Mouse (Mus musculus): ENCODE measurements around the gene Zfyve1. TPM values are rescaled to one million over a fixed set of nuclear protein-coding genes. Genes with fewer than 3 reads are reported as not detected.
A peak's percentile ranks its signal among the peaks of the same experiment; 100 is the strongest.
"Not testable (repeated sequence)": the region's sequence is repeated elsewhere in the genome, so short reads cannot be mapped to it uniquely, and the experiment has no call there.

Zfyve1 gene
- total RNA-seq (2021) = 10 to 100 TPM; 43.6 to 44.9 TPM

- DNase-seq (ENCODE audit: low spot score in 2 of 2) = peak; percentile 94 to 96
- intact Hi-C loops (cut with DNase I) = no loop called here
Observed at GRCm38 (mm10) chr12:83597025-83597501, at the start of gene Zfyve1. Zfyve1 (minus strand) TSS chr12:83597222.

DNA sequence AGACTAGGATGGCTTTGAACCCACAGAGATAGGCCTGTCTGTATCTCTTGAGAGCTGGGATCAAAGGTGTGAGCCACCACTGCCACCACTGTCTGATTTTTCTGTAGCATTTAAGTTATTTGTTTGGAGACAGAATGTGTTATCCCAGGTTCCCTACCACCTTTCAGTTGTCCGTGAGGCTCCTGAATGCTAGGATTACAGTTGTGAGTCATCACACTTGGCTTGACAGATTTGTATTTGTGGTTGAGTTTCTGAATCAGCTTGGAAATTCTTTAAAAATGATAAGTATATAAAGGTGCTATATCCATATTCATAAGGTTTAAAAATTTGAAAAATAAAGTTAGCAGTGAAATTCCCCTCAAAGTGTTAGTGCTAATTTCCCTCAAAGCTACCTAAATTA lies 46.1 kb upstream of the Zfyve1 start:
- intact Hi-C loops (cut with DNase I) = no loop called here
- DNase-seq (ENCODE audit: low spot score in 2 of 2) = no peak

DNA sequence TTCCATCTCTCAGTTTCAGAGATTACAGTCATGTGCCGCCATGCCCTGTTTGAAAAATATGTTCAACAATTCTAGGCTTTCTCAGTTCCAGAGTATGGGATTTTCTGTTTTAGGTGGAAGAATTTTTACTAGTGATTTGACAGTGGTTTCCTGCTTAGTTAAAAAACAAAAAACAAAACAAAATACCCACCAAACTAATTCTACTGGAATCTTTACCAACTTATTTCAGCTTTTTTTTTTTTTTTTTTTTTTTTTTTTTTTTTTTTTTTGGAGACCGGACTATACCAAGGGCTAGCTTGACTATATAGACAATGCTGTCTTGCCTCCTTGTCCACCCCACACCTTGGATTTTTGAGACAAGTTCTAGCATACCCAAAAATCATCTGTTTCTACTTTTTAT lies 44.2 kb upstream of the Zfyve1 start:
- DNase-seq (ENCODE audit: low spot score in 2 of 2) = no peak
- intact Hi-C loops (cut with DNase I) = no loop called here

- intact Hi-C loops (cut with DNase I) = no loop called here
Observed at GRCm38 (mm10) chr12:83633807-83634206, 36.8 kb upstream of the Zfyve1 start.

DNA sequence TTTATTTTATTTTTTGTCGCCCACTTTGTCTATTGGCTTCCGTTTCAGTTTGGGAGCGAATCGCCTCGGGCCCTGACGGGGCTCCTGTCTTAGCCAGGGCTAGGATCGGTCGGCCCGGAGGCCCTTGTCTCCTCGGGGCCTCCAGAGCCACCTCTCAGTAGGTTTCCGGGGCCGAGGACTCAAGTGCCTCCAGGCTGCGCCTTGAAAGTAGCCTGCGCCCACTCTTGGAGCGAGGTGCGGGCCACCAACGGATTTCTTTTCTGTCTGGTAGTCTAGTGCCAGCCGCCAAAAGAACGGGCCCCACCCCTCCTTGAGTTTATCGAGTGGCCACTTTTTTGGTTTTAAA lies 35.6 kb upstream of the Zfyve1 start:
- DNase-seq (ENCODE audit: low spot score in 2 of 2) = peak; percentile 60 to 62
- intact Hi-C loops (cut with DNase I) = no loop called here

More at GRCm38 (mm10) chr12:83633807-83634206, 36.8 kb upstream of the Zfyve1 start:
- DNase-seq (ENCODE audit: low spot score in 2 of 2) = no peak

DNA sequence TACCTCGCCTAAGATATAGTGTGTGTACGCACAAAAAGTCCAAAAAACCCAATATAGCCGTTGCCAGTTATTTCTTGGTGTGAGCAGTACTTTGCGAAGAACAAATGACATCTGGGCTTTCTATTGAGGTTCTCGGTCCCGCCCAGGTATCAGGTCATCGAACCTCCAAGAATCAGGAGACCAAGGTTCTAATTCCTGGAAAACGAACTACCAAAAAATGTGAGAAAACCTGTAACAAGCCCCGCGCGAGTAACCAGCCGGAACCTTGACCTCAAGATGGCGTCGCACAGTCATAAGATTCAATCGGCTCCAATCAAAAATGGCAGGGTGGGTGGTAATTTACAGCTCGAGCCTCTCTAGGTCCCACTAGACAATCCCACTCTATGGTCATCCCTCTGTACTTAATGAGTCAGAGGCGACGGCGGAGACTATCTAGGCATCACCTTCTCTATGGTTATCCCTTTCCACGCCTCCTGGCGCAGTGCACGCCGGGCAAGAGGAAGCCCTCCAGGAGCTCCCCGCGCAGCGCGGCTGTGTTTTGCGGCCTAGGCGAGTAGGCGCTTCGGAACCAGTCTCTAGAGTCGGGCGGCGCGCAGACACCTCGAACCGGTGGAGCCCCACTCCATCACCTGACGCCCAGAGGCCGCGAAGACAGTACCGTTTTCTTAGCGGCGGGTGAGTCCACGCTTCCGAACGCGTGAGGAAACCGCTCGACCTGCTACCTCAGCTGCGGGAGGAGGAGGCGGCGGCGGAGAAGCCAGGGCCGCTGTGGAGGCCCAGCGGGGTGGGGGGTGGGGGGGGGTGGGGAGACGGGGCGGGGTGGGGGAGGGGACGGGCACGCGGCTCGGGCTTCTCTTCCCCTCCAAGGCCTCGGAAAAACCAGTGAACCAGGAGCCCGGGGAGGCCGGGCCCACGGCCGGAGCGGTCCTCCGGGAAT lies 35.0 kb upstream of the Zfyve1 start:
- intact Hi-C loops (cut with DNase I) = no loop called here
- peak; percentile 97 to 98 for DNase-seq (ENCODE audit: low spot score in 2 of 2)

DNA sequence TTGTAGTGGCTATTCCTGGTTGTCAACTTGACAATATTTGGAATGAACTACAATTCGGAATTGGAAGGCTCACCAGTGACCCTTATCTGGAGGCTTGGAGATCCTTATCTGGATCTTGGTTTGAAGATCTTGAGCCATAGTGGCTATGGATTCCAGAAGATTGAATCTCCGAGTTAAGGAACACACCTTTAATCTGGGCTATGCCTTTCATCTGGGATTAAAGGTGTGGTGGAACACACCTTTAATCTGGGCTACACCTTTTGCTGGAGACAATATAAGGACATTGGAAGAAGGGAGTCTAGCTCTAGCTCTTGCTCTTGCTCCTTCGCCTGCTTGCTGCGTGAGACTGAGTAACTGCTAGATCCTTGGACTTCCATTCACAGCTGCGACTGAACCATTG lies 33.9 kb upstream of the Zfyve1 start, which contains the start of gene Rbm25:
Gene Rbm25 (plus strand): TSS at position 301 of the 400 bp plus-strand sequence.
- intact Hi-C loops (cut with DNase I); DNase-seq (ENCODE audit: low spot score in 2 of 2): not testable (repeated sequence)

GRCm38 (mm10) chr12:83624321-83624720 lies 27.3 kb upstream of the Zfyve1 start:
- no peak for DNase-seq (ENCODE audit: low spot score in 2 of 2)
- intact Hi-C loops (cut with DNase I) = no loop called here

- intact Hi-C loops (cut with DNase I) = no loop called here
Observed at GRCm38 (mm10) chr12:83622031-83622755, 25.2 kb upstream of the Zfyve1 start.

DNA sequence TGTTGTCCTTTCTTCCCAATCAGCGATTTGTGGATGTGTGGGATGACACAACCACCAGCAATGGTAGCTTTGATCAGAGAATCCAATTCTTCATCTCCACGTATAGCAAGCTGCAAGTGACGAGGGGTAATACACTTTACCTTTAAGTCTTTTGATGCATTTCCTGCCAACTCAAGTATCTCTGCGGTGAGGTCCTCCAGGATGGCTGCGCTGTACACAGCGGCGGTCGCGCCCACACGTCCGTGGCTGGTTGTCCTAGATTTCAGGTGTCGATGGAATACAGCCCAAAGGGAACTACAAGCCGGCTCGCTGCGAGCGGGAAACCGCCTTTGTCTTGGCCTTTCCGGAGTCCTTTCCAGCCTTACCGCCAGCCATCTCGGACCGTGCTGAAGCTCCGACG lies 23.7 kb upstream of the Zfyve1 start:
- DNase-seq (ENCODE audit: low spot score in 2 of 2); intact Hi-C loops (cut with DNase I): not testable (repeated sequence)

More at GRCm38 (mm10) chr12:83622031-83622755, 25.2 kb upstream of the Zfyve1 start:
- DNase-seq (ENCODE audit: low spot score in 2 of 2) = no peak

- intact Hi-C loops (cut with DNase I) = no loop called here
- no peak for DNase-seq (ENCODE audit: low spot score in 2 of 2)
Observed at GRCm38 (mm10) chr12:83618981-83619380, 22.0 kb upstream of the Zfyve1 start.

- DNase-seq (ENCODE audit: low spot score in 2 of 2) = no peak
- intact Hi-C loops (cut with DNase I) = no loop called here
Observed at GRCm38 (mm10) chr12:83617261-83617660, 20.2 kb upstream of the Zfyve1 start.

GRCm38 (mm10) chr12:83606411-83606810 lies 9.4 kb upstream of the Zfyve1 start:
- DNase-seq (ENCODE audit: low spot score in 2 of 2); intact Hi-C loops (cut with DNase I): not testable (repeated sequence)

- intact Hi-C loops (cut with DNase I) = no loop called here
Observed at GRCm38 (mm10) chr12:83602285-83602684, 5.3 kb upstream of the Zfyve1 start.

DNA sequence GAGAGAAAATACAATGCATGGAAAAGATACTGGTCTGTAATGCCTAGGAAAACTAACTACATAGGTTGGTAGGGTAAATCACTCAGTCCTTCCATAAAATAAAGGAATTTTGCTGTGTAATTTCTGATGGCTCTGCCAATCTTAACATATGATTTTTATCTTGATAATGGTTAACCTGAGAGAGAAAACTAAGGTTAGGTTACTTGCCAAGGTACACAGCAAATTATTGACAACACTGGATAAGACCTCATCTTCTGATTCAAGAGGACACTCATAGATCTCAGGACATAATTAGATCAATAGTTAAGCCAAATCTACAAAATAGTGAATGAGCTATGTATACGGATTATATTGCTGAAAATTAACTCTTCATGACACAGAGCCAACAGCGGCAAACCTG lies 859 bp upstream of the Zfyve1 start:
- intact Hi-C loops (cut with DNase I) = no loop called here
- no peak for DNase-seq (ENCODE audit: low spot score in 2 of 2)

More at GRCm38 (mm10) chr12:83602285-83602684, 5.3 kb upstream of the Zfyve1 start:
- no peak for DNase-seq (ENCODE audit: low spot score in 2 of 2)

DNA sequence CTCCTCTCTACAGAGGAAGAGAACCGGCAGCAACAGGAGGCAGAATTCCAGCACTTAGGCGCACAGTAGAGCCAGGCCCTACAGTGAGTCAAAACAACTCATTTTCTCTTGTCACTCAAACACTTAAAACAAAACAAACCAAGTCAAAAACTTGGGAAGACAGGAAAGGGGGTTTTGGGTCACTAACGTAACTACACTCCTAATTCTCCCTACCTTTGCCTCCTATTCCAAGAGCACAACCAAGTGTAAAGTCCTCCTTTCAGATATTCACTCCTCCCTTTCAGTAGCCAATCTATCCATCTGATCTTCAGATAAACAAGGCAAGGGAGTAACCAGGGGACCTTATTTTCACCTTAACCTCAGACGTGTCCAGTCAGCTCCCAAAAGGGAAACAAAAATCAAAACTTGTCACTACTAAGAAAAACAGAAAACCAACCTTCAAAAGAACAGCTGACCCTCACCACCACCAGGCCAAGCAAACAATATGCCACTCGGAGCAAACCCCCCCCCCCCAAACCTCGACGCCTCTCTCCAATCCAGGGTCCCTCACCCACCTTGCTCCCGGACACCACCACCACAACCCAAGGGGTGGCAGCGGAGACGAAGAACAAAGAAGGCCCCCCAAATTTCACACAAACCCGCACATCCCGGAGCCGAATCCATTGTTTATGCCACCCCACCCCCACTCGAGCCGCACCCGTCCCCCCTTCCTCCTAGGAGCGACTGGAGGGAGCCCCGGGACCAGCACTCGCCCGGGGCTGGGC lies 649 bp downstream of the Zfyve1 start:
- intact Hi-C loops (cut with DNase I) = no loop called here
- no peak for DNase-seq (ENCODE audit: low spot score in 2 of 2)

DNA sequence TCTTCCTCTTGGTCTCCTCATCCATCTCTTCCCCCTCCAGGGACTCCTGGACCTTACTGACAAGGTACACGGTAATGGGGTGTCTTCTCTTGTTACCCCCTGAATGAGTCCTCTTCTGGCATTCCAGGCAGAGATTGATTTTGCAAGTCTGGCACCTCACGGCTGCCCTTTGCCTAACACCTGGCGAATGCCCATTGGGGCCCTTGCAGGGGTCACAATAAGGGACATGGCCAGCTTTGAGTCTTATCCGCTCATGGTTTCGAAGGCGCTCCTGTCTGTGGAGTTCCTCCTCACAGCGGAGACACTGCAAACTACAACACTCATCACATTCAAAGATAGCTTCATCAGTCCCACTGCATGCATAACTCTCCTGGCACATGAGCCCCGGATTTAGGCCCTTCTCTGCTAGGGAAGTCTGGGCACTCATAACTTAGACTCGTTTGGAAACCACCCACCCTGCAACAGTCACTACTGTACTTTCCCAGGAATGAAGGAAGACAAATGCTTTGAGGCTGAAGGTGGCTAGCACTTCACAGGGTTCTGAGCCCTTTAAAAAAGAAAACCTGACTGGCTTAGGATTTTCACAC lies 2.5 kb downstream of the Zfyve1 start:
- intact Hi-C loops (cut with DNase I) = no loop called here

GRCm38 (mm10) chr12:83591754-83592501 lies 5.1 kb downstream of the Zfyve1 start:
- no peak for DNase-seq (ENCODE audit: low spot score in 2 of 2)
- intact Hi-C loops (cut with DNase I) = no loop called here

More for the DNA sequence above, 2.5 kb downstream of the Zfyve1 start:
- DNase-seq (ENCODE audit: low spot score in 2 of 2) = peak; percentile 27 to 42

DNA sequence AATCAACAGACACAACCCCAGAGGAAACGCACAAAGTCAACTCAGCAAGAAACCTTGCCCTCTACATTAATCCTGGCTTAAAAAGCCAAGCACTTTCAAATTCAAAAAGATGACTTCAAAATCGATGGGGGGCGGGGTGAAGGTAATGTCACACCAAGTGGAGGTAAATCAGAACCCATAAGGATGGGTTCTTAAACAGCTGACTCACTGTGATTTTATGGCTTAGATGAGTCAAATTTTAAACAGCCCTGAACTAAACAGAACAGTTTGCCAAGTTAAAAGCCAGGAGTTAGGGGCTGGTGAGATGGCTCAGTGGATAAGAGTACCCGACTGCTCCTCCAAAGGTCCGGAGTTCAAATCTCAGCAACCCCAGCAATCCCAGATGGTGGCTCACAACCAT lies 10.4 kb downstream of the Zfyve1 start:
- intact Hi-C loops (cut with DNase I) = no loop called here
- no peak for DNase-seq (ENCODE audit: low spot score in 2 of 2)

Data from left cerebral cortex, postnatal 36 days (tissue).